Mouse (Mus musculus): Measurements from ENCODE around the gene Cldn7. TPM values are rescaled to one million over a fixed set of nuclear protein-coding genes. Genes with fewer than 3 reads are reported as not detected.

Gene Cldn7
- polyA plus RNA-seq, 1 experiment from 2014 or later, result 5.9 TPM

DNA sequence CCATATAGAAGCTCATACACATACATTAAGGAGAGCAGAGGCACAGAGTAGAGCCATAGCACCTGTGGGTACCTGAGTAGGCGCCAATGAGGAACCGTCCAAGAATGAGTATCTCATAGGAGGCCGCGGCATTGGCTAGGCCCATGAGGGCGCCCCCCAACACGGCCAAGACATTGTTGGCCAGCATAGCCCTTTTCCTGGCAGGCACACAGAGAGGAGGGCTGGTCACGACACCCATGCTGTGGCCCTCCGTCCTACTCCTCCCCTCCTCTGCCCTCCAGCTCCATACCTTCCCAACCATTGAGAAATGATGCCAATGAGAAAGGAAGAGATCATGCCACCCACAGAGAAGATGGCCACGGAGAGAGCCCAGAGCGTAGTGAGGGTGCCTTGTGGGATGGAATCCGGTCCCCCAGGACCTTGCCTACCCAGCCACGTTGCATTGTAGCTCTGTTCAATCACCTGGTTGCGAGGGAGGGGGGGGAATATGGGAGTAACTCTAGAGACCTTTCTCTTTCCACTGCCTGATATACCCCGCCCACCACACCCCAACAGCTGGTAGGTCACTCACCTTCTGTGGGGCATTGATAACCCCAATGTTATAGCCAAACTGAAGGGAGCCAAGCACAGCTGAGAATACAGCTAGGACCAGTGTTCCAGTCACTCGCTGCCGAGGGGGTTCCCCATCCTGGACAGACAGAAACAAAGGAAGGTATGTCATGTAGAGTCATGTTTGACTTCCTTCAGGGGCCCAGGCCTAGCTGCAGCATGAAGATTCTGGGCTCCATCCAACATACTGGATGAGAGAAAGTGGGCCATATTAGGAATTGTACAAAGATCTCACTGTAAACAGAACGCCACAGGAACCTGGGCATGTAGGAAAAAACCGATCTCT lies 18.3 kb upstream of the Cldn7 start:
- Histone ChIP-seq H3K27me3 (ENCODE audit: control insufficient read depth, insufficient read depth, low read length) (no peaks in the 10 kb centered on the region), H3K4me1 (ENCODE audit: control insufficient read depth, insufficient read depth, low read length) (peaks cover 5% of the 10 kb centered on the region; the same call in 1 of the 2 replicates), H3K9me3 (ENCODE audit: control insufficient read depth, low read length) (no peaks in the 10 kb centered on the region), H3K36me3 (ENCODE audit: control insufficient read depth, insufficient read depth, low read length) (no peaks in the 10 kb centered on the region), H3K4me2 (ENCODE audit: low read depth) (peak overlapping the region; percentile 41), H3K27ac (ENCODE audit: low read depth, low read length) (no peak overlapping the region), H3K4me3 (ENCODE audit: low read depth, low read length) (0 out of 2 replicates have a peak overlapping the region, but pooled peaks have one; percentile 30), H3K9ac (ENCODE audit: low read length) (no peak overlapping the region)
- ATAC-seq (ENCODE audit: insufficient read depth, low FRiP score, low TSS enrichment) (no peak), DNase-seq (ENCODE audit: low spot score) (no peak)
- 89% methylated on average over 18 of the region's 18 CpGs for WGBS

DNA sequence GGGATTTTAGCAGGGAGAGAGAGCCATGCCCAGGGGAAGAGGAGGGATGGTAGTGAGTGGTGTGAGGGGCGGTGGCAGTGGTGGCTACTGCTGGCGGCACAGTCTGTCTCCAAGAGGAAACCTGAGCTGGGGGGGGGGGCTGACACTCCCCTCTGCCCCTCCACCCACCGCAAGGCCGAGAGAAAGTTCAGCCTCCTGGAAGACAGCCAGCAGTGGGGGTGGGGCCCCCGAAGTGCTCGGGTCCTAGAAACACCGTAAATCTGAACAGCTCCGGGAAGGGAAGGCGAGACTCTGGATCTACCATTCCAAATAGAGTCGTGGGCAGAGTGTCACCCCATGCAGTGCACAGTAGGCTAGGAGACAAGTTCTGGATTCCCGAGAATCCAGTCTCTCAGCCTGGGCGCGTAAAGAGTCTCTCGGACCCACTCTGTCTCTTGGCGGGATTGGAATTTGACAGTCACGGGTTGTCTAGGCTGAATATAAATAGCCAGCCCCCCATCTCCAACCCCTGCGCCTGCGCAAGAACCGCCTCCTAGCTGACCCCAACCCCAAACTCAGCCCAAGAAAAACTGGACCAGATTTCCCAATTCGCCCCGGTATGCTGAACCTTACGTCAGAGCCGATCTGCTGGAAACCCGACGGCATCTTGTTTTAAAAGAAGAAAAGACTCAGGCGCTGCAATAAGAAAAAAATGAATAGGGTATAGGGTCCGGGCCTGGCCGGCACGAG lies 17.1 kb upstream of the Cldn7 start:
- DNase-seq (ENCODE audit: low spot score), result peak; percentile 70
- H3K4me3 ChIP-seq (ENCODE audit: low read depth, low read length), result peak overlapping the region; percentile 30
- peak; percentile 32 for ATAC-seq (ENCODE audit: insufficient read depth, low FRiP score, low TSS enrichment)
- peak overlapping the region; percentile 41 for H3K4me2 ChIP-seq (ENCODE audit: low read depth)
- 2% methylated on average over 29 of the region's 29 CpGs for whole genome bisulfite sequencing
- H3K27me3 ChIP-seq (ENCODE audit: control insufficient read depth, insufficient read depth, low read length), result no peaks in the 10 kb centered on the region
- H3K4me1 ChIP-seq (ENCODE audit: control insufficient read depth, insufficient read depth, low read length), result peaks cover 5% of the 10 kb centered on the region; the same call in 1 of the 2 replicates
- H3K27ac ChIP-seq (ENCODE audit: low read depth, low read length), result peak overlapping the region; percentile 1; the same call in 1 of the 2 replicates
- no peaks in the 10 kb centered on the region for H3K9me3 ChIP-seq (ENCODE audit: control insufficient read depth, low read length)
- no peaks in the 10 kb centered on the region for H3K36me3 ChIP-seq (ENCODE audit: control insufficient read depth, insufficient read depth, low read length)
- H3K9ac ChIP-seq (ENCODE audit: low read length), result peak overlapping the region; percentile 69; the same call in 1 of the 2 replicates

DNA sequence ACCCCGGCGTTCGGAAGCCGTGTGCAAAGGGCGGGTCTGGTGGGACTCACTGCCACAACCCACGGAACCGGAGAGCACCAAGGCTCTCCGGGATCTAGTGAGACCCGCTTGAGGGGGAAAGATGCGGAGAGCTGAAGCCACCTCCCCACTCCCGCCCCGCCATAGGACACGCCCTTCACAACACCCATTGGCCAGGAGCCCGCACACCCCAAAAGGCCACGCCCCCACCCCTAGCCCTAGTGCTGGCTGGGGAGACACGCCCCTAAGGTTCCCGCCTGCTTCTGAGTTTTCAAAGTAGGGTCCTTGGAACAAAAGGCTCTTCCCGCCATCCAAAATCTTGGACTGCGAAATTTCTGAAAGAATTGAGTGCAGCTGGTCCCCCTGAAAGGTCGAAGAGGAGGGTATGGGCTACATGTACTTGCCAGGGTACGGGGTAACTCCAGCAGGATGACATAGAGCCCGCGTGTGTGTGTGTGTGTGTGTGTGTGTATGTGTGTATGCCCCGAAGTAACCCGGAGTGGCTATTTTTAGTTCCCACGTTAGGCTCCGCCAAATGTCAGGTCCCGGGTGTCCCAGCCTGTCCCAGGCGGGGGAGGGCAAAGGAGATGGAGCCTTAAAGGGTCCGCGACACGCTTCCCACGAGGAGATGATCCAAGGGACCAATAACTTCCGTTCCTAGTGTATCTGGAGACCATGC lies 16.4 kb upstream of the Cldn7 start, which contains the start of gene Slc2a4:
Slc2a4 (minus strand) TSS at position 123 of the 697 bp plus-strand sequence.
- 0% methylated on average over 34 of the region's 34 CpGs for WGBS
- Histone ChIP-seq H3K27ac (ENCODE audit: low read depth, low read length) (peak within 1 kb of the TSS; percentile 75), H3K36me3 (ENCODE audit: control insufficient read depth, insufficient read depth, low read length) (no peaks in the 10 kb centered on the region), H3K4me1 (ENCODE audit: control insufficient read depth, insufficient read depth, low read length) (peaks cover 5% of the 10 kb centered on the region; the same call in 1 of the 2 replicates), H3K4me3 (ENCODE audit: low read depth, low read length) (peak within 1 kb of the TSS; percentile 30), H3K9ac (ENCODE audit: low read length) (peak within 1 kb of the TSS; percentile 69), H3K4me2 (ENCODE audit: low read depth) (peak within 1 kb of the TSS; percentile 41), H3K9me3 (ENCODE audit: control insufficient read depth, low read length) (no peaks in the 10 kb centered on the region), H3K27me3 (ENCODE audit: control insufficient read depth, insufficient read depth, low read length) (no peaks in the 10 kb centered on the region)
- ATAC-seq (ENCODE audit: insufficient read depth, low FRiP score, low TSS enrichment), result peak; percentile 94
- peak; percentile 95 for DNase-seq (ENCODE audit: low spot score)

GRCm38 (mm10) chr11:69948763-69949150 lies 15.8 kb upstream of the Cldn7 start:
- H3K9ac ChIP-seq (ENCODE audit: low read length), result peak overlapping the region; percentile 69
- no peaks in the 10 kb centered on the region for H3K9me3 ChIP-seq (ENCODE audit: control insufficient read depth, low read length)
- WGBS, result under 1% methylated on average over 14 of the region's 14 CpGs
- H3K27ac ChIP-seq (ENCODE audit: low read depth, low read length), result peak overlapping the region; percentile 75
- no peaks in the 10 kb centered on the region for H3K36me3 ChIP-seq (ENCODE audit: control insufficient read depth, insufficient read depth, low read length)
- DNase-seq (ENCODE audit: low spot score) (peak; percentile 88), ATAC-seq (ENCODE audit: insufficient read depth, low FRiP score, low TSS enrichment) (peak; percentile 54)
- no peaks in the 10 kb centered on the region for H3K27me3 ChIP-seq (ENCODE audit: control insufficient read depth, insufficient read depth, low read length)
- H3K4me2 ChIP-seq (ENCODE audit: low read depth), result peak overlapping the region; percentile 41
- H3K4me1 ChIP-seq (ENCODE audit: control insufficient read depth, insufficient read depth, low read length), result peaks cover 5% of the 10 kb centered on the region; the same call in 1 of the 2 replicates
- peak overlapping the region; percentile 30 for H3K4me3 ChIP-seq (ENCODE audit: low read depth, low read length)

DNA sequence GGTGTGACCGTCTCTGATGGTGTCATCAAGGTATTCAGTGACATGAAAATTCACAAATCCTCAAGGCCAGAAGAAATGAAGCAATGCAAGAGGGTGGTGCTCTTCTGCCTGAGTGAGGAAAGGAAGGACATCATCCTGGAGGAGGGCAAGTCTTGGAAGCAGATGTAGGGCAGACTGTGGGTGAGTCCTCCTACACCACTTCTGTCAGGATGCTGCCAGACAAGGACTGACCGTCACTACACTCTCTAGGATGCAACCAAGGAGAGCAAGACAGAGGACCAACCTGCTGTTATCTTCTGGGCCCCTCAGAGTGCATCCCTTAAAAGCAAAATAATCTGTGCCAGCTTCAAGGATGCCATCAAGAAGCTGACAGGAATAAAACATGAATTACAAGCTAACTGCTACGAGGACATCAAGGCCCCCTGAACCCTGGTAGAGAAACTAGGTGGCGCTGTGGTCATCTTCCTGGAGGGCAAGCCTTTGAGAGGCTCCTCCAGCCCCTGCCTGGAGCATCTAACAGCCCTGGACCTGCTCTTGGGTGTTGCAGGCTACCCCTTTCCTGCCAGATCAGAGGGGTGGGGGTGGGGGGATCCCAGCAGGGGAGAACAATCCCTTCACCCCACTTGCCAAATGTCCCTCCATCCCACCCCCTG lies 13.6 kb upstream of the Cldn7 start:
- 43% methylated on average over 4 of the region's 4 CpGs for WGBS
- no peaks in the 10 kb centered on the region for H3K9me3 ChIP-seq (ENCODE audit: control insufficient read depth, low read length)
- no peak overlapping the region for H3K4me3 ChIP-seq (ENCODE audit: low read depth, low read length)
- H3K9ac ChIP-seq (ENCODE audit: low read length), result no peak overlapping the region
- H3K27ac ChIP-seq (ENCODE audit: low read depth, low read length), result no peak overlapping the region
- H3K27me3 ChIP-seq (ENCODE audit: control insufficient read depth, insufficient read depth, low read length), result no peaks in the 10 kb centered on the region
- DNase-seq (ENCODE audit: low spot score) (no peak), ATAC-seq (ENCODE audit: insufficient read depth, low FRiP score, low TSS enrichment) (no peak)
- no peaks in the 10 kb centered on the region for H3K36me3 ChIP-seq (ENCODE audit: control insufficient read depth, insufficient read depth, low read length)
- peaks cover 5% of the 10 kb centered on the region; the same call in 1 of the 2 replicates for H3K4me1 ChIP-seq (ENCODE audit: control insufficient read depth, insufficient read depth, low read length)
- no peak overlapping the region for H3K4me2 ChIP-seq (ENCODE audit: low read depth)

- Histone ChIP-seq H3K36me3 (ENCODE audit: control insufficient read depth, insufficient read depth, low read length) (no peaks in the 10 kb centered on the region), H3K27ac (ENCODE audit: low read depth, low read length) (no peak overlapping the region), H3K4me3 (ENCODE audit: low read depth, low read length) (no peak overlapping the region), H3K4me1 (ENCODE audit: control insufficient read depth, insufficient read depth, low read length) (peaks cover 5% of the 10 kb centered on the region; the same call in 1 of the 2 replicates), H3K9ac (ENCODE audit: low read length) (no peak overlapping the region), H3K4me2 (ENCODE audit: low read depth) (no peak overlapping the region), H3K9me3 (ENCODE audit: control insufficient read depth, low read length) (no peaks in the 10 kb centered on the region), H3K27me3 (ENCODE audit: control insufficient read depth, insufficient read depth, low read length) (no peaks in the 10 kb centered on the region)
- 48% methylated on average over 1 of the region's 1 CpGs for WGBS
- ATAC-seq (ENCODE audit: insufficient read depth, low FRiP score, low TSS enrichment) (no peak), DNase-seq (ENCODE audit: low spot score) (no peak)
Observed at GRCm38 (mm10) chr11:69952274-69952673, 12.3 kb upstream of the Cldn7 start.

DNA sequence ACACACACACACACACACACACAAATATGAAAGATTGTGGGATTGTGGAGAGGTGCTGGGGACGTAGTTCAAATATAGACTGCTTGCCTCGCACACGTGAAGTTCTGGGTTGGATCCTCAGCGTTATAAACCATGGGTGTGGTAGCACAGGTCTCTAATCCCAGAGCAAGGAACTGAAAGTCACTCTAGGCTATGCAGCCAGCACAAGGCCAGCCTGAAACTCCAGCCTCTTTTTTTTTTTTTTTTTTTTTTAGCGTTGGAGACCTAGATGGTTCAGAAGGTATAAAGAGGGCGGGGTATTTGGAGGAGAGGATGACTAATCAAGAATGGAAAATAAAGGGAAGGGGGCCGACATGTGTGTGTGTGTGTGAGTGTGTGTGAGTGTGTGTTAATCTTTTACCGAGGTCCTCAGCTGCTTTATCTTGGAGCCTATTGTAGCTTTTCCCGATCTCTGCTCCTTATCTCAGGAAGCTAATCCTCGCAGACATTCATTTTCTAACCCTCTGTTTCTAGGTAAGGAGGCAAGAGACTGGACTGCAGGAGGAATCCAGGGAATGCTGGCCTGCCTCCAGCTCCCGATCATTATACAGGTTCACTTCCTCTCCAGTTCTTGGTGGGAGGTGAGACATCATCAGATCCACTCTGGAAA lies 11.2 kb upstream of the Cldn7 start:
- no peak for ATAC-seq (ENCODE audit: insufficient read depth, low FRiP score, low TSS enrichment)
- H3K4me3 ChIP-seq (ENCODE audit: low read depth, low read length), result no peak overlapping the region
- H3K9ac ChIP-seq (ENCODE audit: low read length), result no peak overlapping the region
- 71% methylated on average over 11 of the region's 11 CpGs for WGBS
- peaks cover 4% of the 10 kb centered on the region; the same call in 1 of the 2 replicates for H3K4me1 ChIP-seq (ENCODE audit: control insufficient read depth, insufficient read depth, low read length)
- DNase-seq (ENCODE audit: low spot score), result no peak
- H3K27me3 ChIP-seq (ENCODE audit: control insufficient read depth, insufficient read depth, low read length), result no peaks in the 10 kb centered on the region
- no peaks in the 10 kb centered on the region for H3K9me3 ChIP-seq (ENCODE audit: control insufficient read depth, low read length)
- no peak overlapping the region for H3K27ac ChIP-seq (ENCODE audit: low read depth, low read length)
- H3K4me2 ChIP-seq (ENCODE audit: low read depth), result no peak overlapping the region
- H3K36me3 ChIP-seq (ENCODE audit: control insufficient read depth, insufficient read depth, low read length), result no peaks in the 10 kb centered on the region
